Mouse (Mus musculus): ENCODE measurements around the gene Cela3b. TPM values are rescaled to one million over a fixed set of nuclear protein-coding genes. Genes with fewer than 3 reads are reported as not detected.
A peak's percentile ranks its signal among the peaks of the same experiment; 100 is the strongest.

Gene Cela3b
- not detected for total RNA-seq (2021)
- 0.16 and 0.33 TPM in 2 replicates for polyA plus RNA-seq (2012; rRNA removed)
- long read RNA-seq, result 0 reads

DNA sequence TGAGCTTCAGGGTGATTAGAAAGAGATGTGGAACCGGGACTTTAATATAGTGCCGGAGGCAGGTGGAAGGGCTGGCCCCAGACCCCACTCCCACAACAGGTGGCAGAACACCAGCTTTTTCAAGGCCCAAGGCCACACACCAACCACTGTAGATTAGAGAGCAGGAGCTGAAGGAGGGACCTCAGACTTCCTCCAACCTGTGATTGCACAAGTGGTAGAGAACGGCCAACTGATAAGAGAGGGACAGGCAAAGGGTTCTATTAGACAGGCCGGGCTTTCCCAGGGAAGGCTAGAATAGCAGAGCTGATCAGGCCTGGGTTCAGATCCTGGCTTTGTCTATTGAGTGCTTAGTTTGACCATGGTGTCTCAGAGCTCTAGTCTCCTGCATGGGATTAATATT, at the start of gene Cela3b:
TSS of gene Cela3b (minus strand) at position 39 of the 400 bp plus-strand sequence.
- no peak for DNase-seq

DNA sequence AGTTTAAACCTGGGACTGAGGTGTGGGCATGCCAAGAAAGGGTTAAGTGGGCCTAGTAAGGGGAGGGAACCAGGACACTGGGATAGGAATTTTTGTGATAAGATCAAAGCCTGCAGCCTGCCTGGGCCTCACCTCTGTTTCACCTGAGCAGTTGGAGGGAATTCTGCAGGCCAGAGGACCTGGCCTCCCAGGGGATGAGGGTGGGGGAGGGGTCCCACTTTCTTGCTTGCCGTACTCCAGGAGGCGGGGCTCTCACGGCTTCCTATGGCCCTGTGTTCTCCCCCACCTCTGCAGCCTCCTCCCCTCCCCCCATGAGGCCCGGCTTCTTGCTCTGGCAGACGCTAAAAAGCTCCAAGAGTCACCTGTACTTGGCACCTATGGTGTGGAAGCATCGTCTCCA, 49.4 kb upstream of the Cela3b start:
- DNase-seq, result no peak

DNA sequence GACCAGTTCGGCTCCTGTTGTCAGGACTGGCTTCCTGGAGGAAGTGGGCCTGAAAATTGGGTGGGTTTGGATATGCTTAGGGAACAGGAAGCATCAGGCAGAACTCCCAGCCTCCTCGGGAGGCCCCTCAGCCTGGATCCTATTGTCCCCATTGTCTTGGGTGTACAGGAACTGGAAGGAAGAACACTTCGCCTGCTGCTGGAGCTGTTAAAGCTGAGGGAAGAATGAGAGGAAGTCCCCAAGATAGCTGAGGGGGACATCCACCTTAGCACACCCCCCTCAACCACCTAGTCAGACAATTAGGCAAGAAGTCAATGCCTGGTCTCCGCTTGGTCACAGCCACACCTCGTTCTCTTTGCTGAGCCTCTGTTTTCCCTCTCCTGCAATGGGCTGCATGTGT, 48.0 kb upstream of the Cela3b start:
- no peak for DNase-seq

DNA sequence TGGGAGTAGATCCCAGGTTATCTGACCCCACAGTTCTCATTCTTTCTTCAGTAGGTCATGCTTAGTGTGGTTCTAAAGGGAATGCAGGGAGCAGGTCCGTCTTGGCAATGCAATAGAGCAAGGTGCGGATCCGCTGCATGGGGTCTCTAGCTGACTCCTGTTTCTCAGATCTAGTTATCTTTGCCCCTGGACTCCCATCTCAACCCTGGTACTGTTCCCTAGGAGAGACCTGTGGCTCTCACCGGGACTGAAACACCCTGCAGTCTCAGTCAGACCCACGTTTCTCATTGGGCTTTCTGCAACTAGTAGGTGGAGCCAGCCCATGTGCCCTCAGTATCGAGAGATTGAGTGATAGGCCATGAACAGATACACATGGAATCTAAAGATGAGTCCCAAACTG, 47.3 kb upstream of the Cela3b start:
- no peak for DNase-seq

DNA sequence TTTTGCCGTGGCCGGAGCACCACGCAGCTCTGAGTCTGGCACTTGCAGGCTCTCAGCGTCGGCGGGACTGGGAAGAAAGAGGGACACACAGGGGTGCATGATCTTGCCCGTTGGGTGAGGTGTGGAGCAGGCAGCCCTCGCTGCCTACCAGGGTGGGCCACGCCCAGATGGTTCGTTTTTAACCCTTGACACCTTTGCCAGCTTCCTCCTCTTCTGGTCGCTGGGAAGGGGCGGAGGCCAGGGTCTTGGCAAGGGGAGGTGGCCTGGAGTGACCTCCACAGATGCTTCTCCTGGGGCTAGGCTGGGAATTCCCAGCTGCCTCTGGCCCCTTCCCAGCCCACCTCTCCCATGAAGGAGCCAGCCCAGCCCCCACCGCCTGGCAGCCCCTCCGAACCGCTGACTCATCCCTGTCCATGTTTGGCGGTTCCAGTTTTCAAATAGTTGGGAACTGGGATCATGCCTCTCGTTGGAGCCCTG, 46.5 kb upstream of the Cela3b start:
- peak; percentile 83 for DNase-seq

DNA sequence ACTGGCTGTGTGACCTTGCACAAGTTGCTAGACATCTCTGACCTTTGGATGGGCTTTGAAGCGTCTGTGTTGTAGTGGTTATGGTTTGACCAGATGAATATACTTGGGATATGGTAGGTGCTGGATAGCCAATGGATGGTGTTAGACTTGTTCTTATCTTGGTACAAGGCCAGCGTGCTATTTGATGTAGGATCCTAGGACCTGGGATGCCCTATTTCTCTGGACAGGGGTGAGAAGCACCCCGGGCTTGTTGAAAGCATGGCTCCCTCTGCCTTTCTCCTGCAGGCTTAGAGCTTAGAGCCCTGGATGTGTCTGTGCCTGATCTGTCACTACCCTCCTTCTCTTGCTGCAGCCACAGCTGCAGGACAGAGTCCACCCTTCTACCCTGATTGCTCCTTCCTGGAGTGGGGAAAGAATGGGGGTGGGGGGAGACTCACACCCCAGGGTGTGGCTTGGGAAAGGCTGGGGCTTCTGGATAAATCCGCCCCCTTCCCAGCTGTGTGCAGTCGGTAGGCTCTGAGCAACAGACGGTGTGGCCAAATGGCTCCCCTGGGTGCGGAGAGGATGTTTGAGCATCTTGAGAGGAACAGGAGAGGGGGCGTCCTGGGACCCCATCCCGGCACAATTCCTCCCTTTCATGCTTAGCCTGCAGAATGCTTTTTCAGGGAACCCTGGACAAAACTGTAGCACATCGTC, 45.9 kb upstream of the Cela3b start:
- peak; percentile 55 for DNase-seq

DNA sequence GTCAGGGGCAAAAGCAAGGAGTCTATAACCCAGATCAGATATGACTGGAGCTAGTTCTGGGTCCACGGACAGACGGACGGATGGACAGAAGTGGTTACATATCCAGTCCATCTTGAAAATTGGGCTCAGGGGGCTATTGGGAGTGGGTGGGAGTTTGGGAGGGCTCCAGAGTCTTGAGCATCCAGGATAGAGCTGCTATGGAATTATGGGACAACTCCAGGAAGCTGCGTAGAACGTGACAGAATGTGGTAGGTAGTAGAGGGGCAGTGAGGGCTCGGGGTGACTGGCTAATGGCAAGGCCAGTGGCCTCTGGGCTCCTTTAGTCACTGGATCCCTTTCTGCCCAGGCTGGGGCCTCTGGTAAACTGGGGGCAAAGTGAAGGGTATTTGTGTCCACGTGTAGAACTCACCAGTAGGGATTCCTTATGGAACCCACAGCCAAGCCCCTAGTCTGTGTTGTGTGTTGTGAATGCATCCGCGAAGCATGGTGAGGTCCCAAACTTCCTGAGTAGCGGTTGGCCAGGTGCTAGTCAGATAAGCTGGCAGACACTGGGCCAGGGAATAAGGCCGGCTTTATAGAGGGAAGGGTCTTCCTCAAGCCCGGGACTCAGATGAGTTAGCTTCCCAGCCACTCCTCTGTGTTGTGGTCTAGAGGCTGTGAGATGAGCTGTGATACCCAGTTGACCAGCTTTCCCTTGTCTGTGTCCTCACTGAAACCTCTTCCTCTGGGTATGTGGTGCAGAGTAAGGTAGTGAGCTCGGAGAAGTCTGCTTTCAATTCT, 45.1 kb upstream of the Cela3b start:
- no peak for DNase-seq

DNA sequence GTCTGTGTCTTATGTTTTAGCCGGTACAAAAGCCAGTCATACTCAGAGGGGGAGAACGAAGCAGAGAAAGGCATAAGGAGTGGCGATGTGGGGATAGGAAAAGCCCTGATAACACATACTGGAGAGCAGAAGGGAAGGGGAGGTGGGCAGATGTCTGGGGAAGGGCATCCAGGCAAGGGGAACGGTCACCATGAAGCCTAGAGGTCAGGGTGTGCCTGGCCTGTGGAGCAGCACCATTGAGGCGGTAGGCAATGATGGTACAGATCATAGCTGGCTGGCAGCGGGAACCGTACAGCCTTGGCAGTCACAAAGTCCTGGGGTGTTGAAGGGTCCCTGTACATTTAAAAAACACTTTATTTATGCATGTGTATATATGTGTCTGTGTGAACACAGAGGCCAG, 44.4 kb upstream of the Cela3b start:
- DNase-seq, result no peak

DNA sequence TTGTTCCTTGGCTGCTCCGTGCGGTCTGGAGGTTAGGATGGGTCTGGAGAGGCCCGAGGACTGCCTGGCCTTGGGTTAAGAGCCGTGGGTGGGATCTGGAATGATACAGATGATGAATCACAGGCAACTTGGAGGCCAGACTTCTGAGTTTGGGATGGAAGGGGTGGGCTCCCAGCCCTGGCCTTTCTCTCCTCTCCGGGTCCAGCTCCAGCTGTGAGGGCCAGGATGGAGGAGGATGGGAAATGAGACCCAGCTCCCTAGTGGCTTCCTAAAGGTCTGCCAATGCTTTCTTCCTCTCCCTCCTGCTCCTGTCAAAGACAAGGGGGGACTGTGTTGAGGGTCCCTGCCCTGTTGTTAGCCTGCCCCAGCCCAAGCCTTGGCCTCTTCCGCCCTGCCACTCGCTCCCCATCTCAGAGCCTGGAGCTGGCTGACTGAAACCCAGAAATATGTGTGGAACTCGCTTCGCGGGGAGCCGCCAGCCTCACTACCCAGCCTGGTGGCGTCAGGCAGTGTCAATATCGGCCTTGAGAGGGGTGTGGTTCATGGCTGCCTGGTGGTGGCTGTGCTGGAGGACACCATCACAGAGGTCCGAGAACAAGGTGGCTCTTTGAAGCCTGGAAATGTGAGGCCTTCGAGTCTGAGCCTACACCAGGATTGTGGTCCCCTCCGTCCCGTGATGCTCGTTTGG, 43.5 kb upstream of the Cela3b start:
- DNase-seq, result peak; percentile 88

DNA sequence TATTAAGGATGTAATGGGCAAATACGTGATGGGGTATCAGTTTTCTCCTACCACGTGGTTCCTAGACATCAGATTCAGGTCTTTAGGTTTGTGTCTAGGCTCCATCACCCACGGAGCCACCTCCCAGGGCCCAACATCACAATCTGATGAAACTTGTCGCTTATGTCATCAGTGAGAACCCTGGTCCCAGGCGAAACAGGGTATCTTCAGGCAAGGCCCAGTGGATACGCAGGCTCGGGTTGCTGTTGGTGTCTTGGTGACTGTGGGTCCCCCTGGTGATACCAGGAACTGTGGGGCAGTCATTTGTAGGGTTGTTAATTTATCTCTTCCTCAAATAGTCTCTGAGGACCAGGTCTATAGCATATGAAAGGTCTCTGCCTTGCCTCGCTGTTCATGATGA, 42.9 kb upstream of the Cela3b start:
- no peak for DNase-seq

DNA sequence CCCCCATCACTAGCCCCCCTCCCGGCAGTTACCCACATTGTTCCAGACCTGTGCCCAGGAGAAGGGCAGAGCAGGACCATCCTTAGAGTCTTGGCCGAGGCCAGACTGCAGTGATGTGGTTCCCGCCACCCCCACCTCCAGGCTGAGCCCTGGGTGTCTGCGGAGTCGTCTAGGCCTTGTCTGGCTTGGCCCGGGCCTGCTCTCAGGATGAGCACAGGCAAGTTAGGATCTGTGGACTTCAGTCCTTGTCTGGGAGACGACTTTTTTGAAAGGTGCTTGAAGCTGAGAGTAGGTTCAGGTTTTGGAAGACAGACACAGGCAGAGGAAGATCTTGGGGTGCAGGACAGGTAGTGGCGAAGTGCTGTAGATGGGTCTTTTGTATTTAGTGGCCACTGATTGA, 41.0 kb upstream of the Cela3b start:
- DNase-seq, result no peak

DNA sequence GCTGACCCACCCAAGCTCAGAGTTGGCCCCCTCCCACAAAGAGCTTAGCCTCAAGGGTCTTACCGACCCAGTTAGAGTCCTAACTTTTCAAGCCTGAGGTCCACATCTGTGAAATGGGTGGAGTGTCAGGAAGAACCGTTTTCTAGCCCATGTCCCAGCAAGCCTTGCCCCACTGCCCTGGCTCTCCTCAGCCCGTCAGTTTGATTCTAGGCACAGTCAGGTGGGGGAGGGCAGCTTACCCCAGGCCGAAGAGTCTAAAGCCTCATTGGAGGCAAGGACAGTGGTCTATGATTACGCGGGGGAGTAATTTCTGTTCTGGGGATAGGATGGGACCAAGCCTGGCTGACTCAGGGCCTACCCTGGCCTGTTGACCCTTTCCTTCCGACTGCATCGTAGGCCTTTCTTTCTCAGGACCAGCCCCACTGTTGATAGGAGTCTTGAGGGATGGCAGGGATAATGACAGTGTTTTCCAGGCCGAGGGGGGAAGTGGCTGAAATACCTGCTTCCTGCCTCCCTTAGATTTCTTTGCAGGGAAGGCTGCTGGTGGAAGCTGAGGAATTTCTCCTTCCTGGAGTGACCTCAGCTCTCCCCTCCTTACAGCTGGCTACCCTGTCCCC, 40.5 kb upstream of the Cela3b start:
- DNase-seq, result no peak

DNA sequence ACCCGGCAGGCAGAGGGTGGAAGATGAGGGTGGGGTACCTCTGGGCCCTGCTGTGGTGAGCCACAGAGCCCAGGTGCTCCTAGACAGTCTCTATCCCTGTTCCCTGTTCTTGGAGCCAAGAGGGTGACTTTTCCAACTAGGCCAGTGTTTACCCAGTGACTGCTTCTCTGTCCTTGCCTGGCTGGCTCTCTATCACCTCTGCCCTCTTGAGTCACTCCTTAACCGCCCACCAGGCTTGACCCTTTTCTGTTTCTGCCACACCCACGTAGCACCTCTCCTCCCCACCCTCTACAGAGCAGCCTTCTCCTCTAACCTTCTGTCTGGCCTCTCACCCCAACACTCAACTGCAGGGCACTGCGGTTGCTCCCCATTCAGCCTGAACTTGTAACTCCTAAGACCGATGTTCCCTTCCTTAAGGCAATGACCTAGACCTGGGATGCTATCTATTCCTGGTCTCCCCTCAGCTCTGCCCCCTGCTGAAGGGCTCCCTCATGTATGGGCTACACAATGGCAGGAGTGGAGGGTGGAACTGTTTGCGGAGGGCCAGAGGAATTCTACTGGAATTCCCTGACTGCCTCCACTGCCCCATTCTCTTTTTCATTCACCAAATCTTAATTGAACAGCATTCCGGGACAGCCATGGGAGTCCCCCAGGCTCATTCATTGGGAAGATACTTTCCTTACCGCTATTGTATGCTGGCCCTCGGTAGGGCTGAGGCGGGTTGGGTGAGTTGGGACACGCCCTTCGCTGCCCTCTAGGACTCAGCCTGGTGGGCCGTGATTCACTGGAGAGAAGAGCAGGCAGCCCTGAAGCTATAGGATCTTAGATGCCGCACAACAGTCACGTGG, 39.7 kb upstream of the Cela3b start:
- DNase-seq, result peak; percentile 72

DNA sequence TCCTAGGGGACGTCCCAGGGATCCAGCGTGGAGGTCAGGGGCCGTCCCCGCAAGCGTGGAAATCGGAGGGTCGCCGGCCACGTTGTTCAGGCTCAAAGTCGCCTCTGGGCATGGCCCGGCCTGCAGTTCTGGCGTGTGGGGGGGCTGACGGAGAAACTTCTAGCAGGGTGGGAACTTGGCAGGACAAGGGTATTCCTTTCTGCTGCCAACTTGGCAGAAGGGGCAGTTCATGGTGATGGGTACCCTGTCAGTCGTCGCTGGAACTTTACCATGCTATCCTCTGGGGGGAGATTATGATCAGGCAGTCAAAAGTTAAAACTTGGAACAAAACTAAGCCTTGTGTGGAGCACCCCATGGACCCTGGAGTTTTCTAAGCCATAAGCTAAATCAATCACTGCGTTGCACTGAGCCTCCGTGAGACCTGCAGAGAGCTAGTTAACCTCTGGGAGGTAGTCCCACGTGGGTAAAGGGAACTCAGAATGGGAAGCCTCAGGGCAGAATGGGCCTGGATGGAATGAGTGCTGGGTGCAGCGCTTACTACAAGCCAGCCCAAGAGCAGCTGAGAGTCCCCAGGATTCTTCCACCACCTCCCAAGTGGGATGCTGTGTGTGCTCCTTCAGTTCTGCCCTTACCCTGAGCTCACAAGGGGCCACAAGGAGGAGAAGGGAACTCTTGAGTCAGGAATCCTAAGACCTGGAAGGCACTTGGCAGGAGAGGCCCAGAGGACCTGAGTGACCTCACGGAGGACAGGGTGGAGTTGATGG, 38.9 kb upstream of the Cela3b start:
- peak; percentile 59 for DNase-seq

DNA sequence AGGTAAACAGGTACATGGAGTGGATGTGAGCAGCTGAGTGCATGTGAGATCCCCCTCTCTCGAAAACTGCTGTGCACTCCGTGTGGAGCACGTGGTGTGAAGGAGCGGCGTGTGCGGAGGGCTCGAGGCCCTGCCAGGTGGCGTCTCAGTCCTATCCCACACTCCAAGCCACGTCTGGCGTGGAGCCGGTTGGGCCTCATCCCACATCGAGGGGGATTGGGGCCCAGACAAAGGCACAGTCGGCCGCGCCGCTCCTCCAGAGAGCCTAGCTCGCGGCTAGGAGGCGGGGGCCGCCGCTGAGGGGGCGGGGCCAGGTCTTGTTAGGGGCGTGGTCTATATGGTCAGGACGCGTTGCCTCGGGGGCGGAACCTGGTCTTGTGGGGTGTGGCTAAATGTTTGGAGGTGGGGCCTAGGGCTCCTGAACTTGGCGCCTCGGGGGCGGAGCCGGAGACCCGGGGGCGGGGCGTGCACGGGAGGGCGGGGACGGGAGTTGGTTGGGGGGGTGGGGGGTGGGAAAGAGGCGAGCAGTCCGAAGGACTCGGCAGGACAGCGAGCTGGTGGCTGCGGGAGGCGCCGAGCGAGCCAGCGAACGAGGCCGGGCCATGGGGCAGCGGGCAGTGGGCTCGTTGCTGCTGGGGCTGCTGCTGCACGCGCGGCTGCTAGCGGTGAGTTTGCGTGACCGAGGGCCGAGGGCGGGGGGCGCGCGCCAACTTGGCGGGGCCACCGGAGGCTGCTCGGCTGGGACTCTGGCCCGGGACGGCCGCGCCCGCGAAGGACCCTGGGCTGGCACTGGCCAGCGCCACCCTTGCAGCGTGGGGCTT, 38.1 kb upstream of the Cela3b start, which contains the start of gene Hspg2:
TSS of gene Hspg2 (plus strand) at position 510 of the 821 bp plus-strand sequence.
- peak; percentile 98 for DNase-seq

DNA sequence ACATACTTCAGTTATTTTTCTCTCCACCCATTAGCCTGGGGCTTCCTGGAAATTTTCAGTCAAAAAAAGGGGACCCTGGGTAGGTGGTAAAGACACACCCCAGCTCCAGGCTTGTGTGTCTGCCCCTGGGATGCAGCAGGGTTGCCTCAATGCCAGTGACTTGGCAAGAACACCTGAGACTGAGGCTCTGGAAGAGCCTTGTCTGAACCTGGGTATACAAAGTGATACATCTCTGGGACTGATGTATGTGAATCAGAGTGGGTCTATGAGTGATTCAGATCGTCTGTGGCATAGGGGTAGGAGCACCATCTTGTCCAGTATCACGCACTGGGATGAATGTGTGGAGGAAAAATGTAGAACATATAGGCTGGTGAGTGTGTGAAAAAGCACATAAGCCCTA, 37.2 kb upstream of the Cela3b start:
- DNase-seq, result no peak

DNA sequence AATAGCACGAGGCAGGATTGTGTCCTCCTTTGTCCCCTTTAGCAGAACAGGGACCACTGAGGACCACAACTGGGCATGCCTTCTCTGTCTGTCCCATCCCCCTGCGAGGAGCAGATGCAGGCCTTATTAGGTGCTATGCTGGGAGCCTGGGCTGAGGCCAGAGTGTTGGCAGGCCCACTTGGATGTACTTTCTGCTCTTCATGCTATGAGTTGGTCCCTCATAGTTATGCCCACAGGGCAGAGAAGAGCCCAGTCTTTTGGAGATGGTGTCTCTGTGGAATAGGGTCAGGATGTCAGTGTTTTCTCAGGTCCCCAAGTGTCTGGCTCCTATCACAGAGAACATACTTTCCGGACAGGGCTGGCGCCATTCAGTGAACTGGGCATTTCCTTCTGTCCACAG, 36.7 kb upstream of the Cela3b start:
- DNase-seq, result no peak

DNA sequence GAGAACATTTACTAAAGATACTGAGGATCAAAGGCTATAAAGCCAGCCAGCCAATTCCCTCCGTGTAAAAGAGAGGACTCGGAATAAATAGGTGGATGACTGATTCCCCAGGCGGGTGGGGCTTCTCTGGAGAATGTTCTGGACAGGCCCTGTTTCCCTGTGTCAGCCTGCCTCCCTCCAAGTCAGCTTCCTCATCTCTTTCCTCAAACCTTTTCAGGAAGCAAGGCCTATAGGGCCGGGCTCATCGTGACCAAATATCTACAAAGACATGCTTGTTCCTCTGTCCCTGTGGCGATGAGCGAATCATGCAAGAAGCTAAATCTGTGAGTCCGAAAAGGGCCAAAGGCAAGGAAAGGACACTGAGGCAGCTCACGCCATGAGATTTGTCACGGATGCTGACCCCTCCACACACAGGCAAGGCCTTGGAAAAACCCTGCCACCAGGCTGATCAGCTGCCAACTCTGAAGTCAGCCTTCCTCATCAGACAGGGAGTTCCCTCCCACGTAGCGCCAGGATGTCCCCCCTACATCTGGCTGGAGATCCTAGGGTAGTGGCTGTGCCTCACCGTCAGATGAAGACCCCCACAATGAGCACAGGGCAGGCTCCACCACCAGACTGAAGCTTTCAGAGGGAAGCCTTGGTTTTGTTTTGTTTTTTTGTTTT, 34.9 kb upstream of the Cela3b start:
- peak; percentile 63 for DNase-seq
